Mouse (Mus musculus): ENCODE measurements around the gene Fev.

The Fev gene

GRCm38 (mm10) chr1:74885369-74886042 is at the start of gene Fev:
Gene Fev, minus strand, starts transcription at chr1:74885419.
- DNase-seq, result no peak

GRCm38 (mm10) chr1:74927621-74928296 is 42.5 kb upstream of the Fev start:
- no peak for DNase-seq

- DNase-seq, result peak; percentile 50 to 79
These were observed 41.5 kb upstream of the Fev start for GRCm38 (mm10) chr1:74926721-74927120.

GRCm38 (mm10) chr1:74924464-74924863 is 39.2 kb upstream of the Fev start:
- DNase-seq, result peak in 1 of 2 experiments; percentile 36

GRCm38 (mm10) chr1:74915706-74916105 is 30.5 kb upstream of the Fev start:
- DNase-seq, result peak in 1 of 2 experiments; percentile 31

GRCm38 (mm10) chr1:74902191-74902590 is 17.0 kb upstream of the Fev start:
- no peak for DNase-seq

GRCm38 (mm10) chr1:74901686-74902085 is 16.5 kb upstream of the Fev start:
- DNase-seq, result peak; percentile 32 to 68

- peak; percentile 35 to 45 for DNase-seq
These were observed 15.4 kb upstream of the Fev start for GRCm38 (mm10) chr1:74900341-74901285.

GRCm38 (mm10) chr1:74898656-74899431 is 13.6 kb upstream of the Fev start:
- no peak for DNase-seq

GRCm38 (mm10) chr1:74897976-74898375 is 12.8 kb upstream of the Fev start:
- DNase-seq, result no peak

GRCm38 (mm10) chr1:74894966-74895365 is 9.7 kb upstream of the Fev start:
- peak; percentile 29 to 62 for DNase-seq

- DNase-seq, result peak; percentile 23 to 64
These were observed 8.1 kb upstream of the Fev start, which contains the start of gene Cryba2 for GRCm38 (mm10) chr1:74893134-74893855. Gene Cryba2, minus strand, starts transcription at chr1:74893143.

- DNase-seq, result no peak
These were observed 7.3 kb upstream of the Fev start for GRCm38 (mm10) chr1:74892351-74893133.

- DNase-seq, result no peak
These were observed 6.3 kb upstream of the Fev start for GRCm38 (mm10) chr1:74891513-74891912.

- DNase-seq, result no peak
These were observed 750 bp downstream of the Fev start for GRCm38 (mm10) chr1:74884196-74885141.

- DNase-seq, result no peak
These were observed 1.8 kb downstream of the Fev start for GRCm38 (mm10) chr1:74883441-74883840.

GRCm38 (mm10) chr1:74882828-74883227 is 2.4 kb downstream of the Fev start:
- DNase-seq, result no peak

- no peak for DNase-seq
These were observed 3.0 kb downstream of the Fev start for GRCm38 (mm10) chr1:74882055-74882734.

- peak; percentile 42 to 68 for DNase-seq
These were observed 4.3 kb downstream of the Fev start for GRCm38 (mm10) chr1:74880785-74881360.

Measured in kidney, adult 8-10 months (tissue).